Mouse (Mus musculus): ENCODE results near the gene Tigd4. TPM values are rescaled to one million over a fixed set of nuclear protein-coding genes. Genes with fewer than 3 reads are reported as not detected.

Gene Tigd4
- total RNA-seq, 2 experiments from 2014 or later: not detected

DNA sequence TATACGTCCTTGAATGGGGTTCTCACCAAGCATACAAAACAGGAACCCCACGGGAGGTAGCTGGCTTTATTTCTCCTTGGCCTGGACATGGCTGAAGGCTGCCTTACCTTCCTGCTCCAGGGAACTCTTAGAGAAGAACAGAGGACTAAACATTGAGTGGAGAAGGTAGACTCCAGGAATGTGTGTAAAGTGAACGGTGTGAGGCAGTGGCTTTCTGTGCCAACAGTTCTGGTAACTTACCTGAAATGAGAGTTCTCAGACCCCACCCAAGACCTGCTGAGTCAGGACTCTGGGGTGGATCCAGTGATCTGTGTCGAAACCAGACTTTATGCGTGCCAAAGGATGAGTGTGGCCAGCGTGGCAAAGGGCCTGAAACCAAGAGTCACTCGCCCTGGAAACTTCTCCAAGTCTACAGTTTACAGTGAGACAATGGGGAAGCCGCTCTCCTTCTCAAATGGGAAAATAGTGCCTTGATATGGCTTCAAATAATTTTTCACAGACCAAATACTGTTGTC is 53.0 kb downstream of the Tigd4 start:
- no peak for ATAC-seq (replicated peaks; ENCODE audit: low FRiP score, low TSS enrichment, poor library complexity, severe bottlenecking)

Other genes starting within 250 kb of the Tigd4 start
- 0.59 and 0.79 TPM in 2 replicates for gene Fhdc1, start 113.1 kb upstream of the Tigd4 start, total RNA-seq (2014; fragmentation: Nextera tagmentation)
- 1.6 and 2.0 TPM in 2 replicates for gene Fhdc1, start 113.1 kb upstream of the Tigd4 start, total RNA-seq (2017)
- gene Arfip1, start 10.9 kb upstream of the Tigd4 start, total RNA-seq (2014; fragmentation: Nextera tagmentation): 12.3 and 13.7 TPM in 2 replicates
- gene Arfip1, start 10.9 kb upstream of the Tigd4 start, total RNA-seq (2017): 13.7 and 43.1 TPM in 2 replicates
- gene Tmem154, start 72.6 kb downstream of the Tigd4 start, total RNA-seq (2014; fragmentation: Nextera tagmentation): 0.47 and 1.2 TPM in 2 replicates
- gene Tmem154, start 72.6 kb downstream of the Tigd4 start, total RNA-seq (2017): 0.19 and 20.9 TPM in 2 replicates
- 10.6 and 16.4 TPM in 2 replicates for gene Fbxw7, start 221.7 kb downstream of the Tigd4 start, total RNA-seq (2014; fragmentation: Nextera tagmentation)
- 18.9 and 19.7 TPM in 2 replicates for gene Fbxw7, start 221.7 kb downstream of the Tigd4 start, total RNA-seq (2017)